Mouse (Mus musculus): ENCODE results near the gene Tmem136. TPM values are rescaled to one million over a fixed set of nuclear protein-coding genes. Genes with fewer than 3 reads are reported as not detected.
A peak's percentile ranks its signal among the peaks of the same experiment; 100 is the strongest.

The Tmem136 gene
- total and polyA plus RNA-seq, 2 experiments from 2014 or later: 4.9 to 8.0 TPM

GRCm38 (mm10) chr9:43145196-43145595 lies 28.8 kb upstream of the Tmem136 start:
- Histone ChIP-seq H3K27ac (ENCODE audit: low read depth, low read length) (no peak overlapping the region), H3K4me3 (ENCODE audit: low read depth, low read length) (no peak overlapping the region), H3K27me3 (ENCODE audit: insufficient read depth, low read length) (no peaks in the 10 kb centered on the region), H3K4me1 (ENCODE audit: insufficient read depth, low read length) (no peaks in the 10 kb centered on the region), H3K9me3 (ENCODE audit: low read length) (no peaks in the 10 kb centered on the region), H3K9ac (replicated peaks; ENCODE audit: low read length, poor library complexity, severe bottlenecking) (no peak overlapping the region), H3K36me3 (ENCODE audit: insufficient read depth, low read length) (no peaks in the 10 kb centered on the region), H3K4me2 (ENCODE audit: low read depth, low read length, poor library complexity, severe bottlenecking) (no peak overlapping the region)
- WGBS: 85% methylated on average over 4 of the region's 4 CpGs
- no peak for ATAC-seq (ENCODE audit: low FRiP score)
- DNase-seq (ENCODE audit: low spot score): no peak
- no peak for TF ChIP-seq CTCF (IDR thresholded peaks at IDR 0.05)

GRCm38 (mm10) chr9:43144206-43144810 lies 27.9 kb upstream of the Tmem136 start:
- H3K36me3 ChIP-seq (ENCODE audit: insufficient read depth, low read length): no peaks in the 10 kb centered on the region
- 72% methylated on average over 12 of the region's 12 CpGs for WGBS
- ATAC-seq (ENCODE audit: low FRiP score): no peak

GRCm38 (mm10) chr9:43141839-43142238 lies 25.5 kb upstream of the Tmem136 start:
- 11% methylated on average over 4 of the region's 4 CpGs for WGBS
- peak; percentile 97 for TF ChIP-seq CTCF (IDR thresholded peaks at IDR 0.05)
- Histone ChIP-seq H3K4me2 (ENCODE audit: low read depth, low read length, poor library complexity, severe bottlenecking) (no peak overlapping the region), H3K4me1 (ENCODE audit: insufficient read depth, low read length) (no peaks in the 10 kb centered on the region), H3K27me3 (ENCODE audit: insufficient read depth, low read length) (no peaks in the 10 kb centered on the region), H3K9me3 (ENCODE audit: low read length) (no peaks in the 10 kb centered on the region), H3K4me3 (ENCODE audit: low read depth, low read length) (no peak overlapping the region), H3K27ac (ENCODE audit: low read depth, low read length) (no peak overlapping the region), H3K36me3 (ENCODE audit: insufficient read depth, low read length) (no peaks in the 10 kb centered on the region), H3K9ac (replicated peaks; ENCODE audit: low read length, poor library complexity, severe bottlenecking) (no peak overlapping the region)
- DNase-seq (ENCODE audit: low spot score): peak; percentile 81
- no peak for ATAC-seq (ENCODE audit: low FRiP score)

More at GRCm38 (mm10) chr9:43144206-43144810, 27.9 kb upstream of the Tmem136 start:
- Histone ChIP-seq H3K4me2 (ENCODE audit: low read depth, low read length, poor library complexity, severe bottlenecking) (no peak overlapping the region), H3K9me3 (ENCODE audit: low read length) (no peaks in the 10 kb centered on the region), H3K4me1 (ENCODE audit: insufficient read depth, low read length) (no peaks in the 10 kb centered on the region), H3K4me3 (ENCODE audit: low read depth, low read length) (no peak overlapping the region), H3K9ac (replicated peaks; ENCODE audit: low read length, poor library complexity, severe bottlenecking) (no peak overlapping the region), H3K27ac (ENCODE audit: low read depth, low read length) (no peak overlapping the region), H3K27me3 (ENCODE audit: insufficient read depth, low read length) (no peaks in the 10 kb centered on the region)
- peak; percentile 57 for TF ChIP-seq CTCF (IDR thresholded peaks at IDR 0.05)
- peak; percentile 9 for DNase-seq (ENCODE audit: low spot score)

- TF ChIP-seq CTCF (IDR thresholded peaks at IDR 0.05): no peak
- no peak for DNase-seq (ENCODE audit: low spot score)
- no peak overlapping the region for H3K27ac ChIP-seq (ENCODE audit: low read depth, low read length)
- no peaks in the 10 kb centered on the region for H3K27me3 ChIP-seq (ENCODE audit: insufficient read depth, low read length)
- H3K4me3 ChIP-seq (ENCODE audit: low read depth, low read length): no peak overlapping the region
- no peak for ATAC-seq (ENCODE audit: low FRiP score)
- H3K36me3 ChIP-seq (ENCODE audit: insufficient read depth, low read length): no peaks in the 10 kb centered on the region
- 73% methylated on average over 3 of the region's 3 CpGs for WGBS
- no peak overlapping the region for H3K9ac ChIP-seq (replicated peaks; ENCODE audit: low read length, poor library complexity, severe bottlenecking)
- no peaks in the 10 kb centered on the region for H3K4me1 ChIP-seq (ENCODE audit: insufficient read depth, low read length)
- H3K4me2 ChIP-seq (ENCODE audit: low read depth, low read length, poor library complexity, severe bottlenecking): no peak overlapping the region
- no peaks in the 10 kb centered on the region for H3K9me3 ChIP-seq (ENCODE audit: low read length)
Measured at GRCm38 (mm10) chr9:43133525-43133924, 17.2 kb upstream of the Tmem136 start.

GRCm38 (mm10) chr9:43132380-43132779 lies 16.0 kb upstream of the Tmem136 start:
- no peak overlapping the region for H3K4me3 ChIP-seq (ENCODE audit: low read depth, low read length)
- no peak for TF ChIP-seq CTCF (IDR thresholded peaks at IDR 0.05)
- H3K36me3 ChIP-seq (ENCODE audit: insufficient read depth, low read length): no peaks in the 10 kb centered on the region
- DNase-seq (ENCODE audit: low spot score) (no peak), ATAC-seq (ENCODE audit: low FRiP score) (no peak)
- no peaks in the 10 kb centered on the region for H3K27me3 ChIP-seq (ENCODE audit: insufficient read depth, low read length)
- H3K9ac ChIP-seq (replicated peaks; ENCODE audit: low read length, poor library complexity, severe bottlenecking): no peak overlapping the region
- H3K9me3 ChIP-seq (ENCODE audit: low read length): no peaks in the 10 kb centered on the region
- no peak overlapping the region for H3K27ac ChIP-seq (ENCODE audit: low read depth, low read length)
- WGBS: 51% methylated on average over 4 of the region's 4 CpGs
- H3K4me1 ChIP-seq (ENCODE audit: insufficient read depth, low read length): no peaks in the 10 kb centered on the region
- no peak overlapping the region for H3K4me2 ChIP-seq (ENCODE audit: low read depth, low read length, poor library complexity, severe bottlenecking)

- no peak for TF ChIP-seq CTCF (IDR thresholded peaks at IDR 0.05)
- H3K36me3 ChIP-seq (ENCODE audit: insufficient read depth, low read length): no peaks in the 10 kb centered on the region
- no peak overlapping the region for H3K4me3 ChIP-seq (ENCODE audit: low read depth, low read length)
- DNase-seq (ENCODE audit: low spot score) (no peak), ATAC-seq (ENCODE audit: low FRiP score) (no peak)
- no peaks in the 10 kb centered on the region for H3K9me3 ChIP-seq (ENCODE audit: low read length)
- H3K9ac ChIP-seq (replicated peaks; ENCODE audit: low read length, poor library complexity, severe bottlenecking): no peak overlapping the region
- H3K4me2 ChIP-seq (ENCODE audit: low read depth, low read length, poor library complexity, severe bottlenecking): no peak overlapping the region
- 80% methylated on average over 5 of the region's 5 CpGs for WGBS
- H3K27me3 ChIP-seq (ENCODE audit: insufficient read depth, low read length): no peaks in the 10 kb centered on the region
- H3K27ac ChIP-seq (ENCODE audit: low read depth, low read length): no peak overlapping the region
- H3K4me1 ChIP-seq (ENCODE audit: insufficient read depth, low read length): no peaks in the 10 kb centered on the region
Measured at GRCm38 (mm10) chr9:43131940-43132339, 15.6 kb upstream of the Tmem136 start.

All from midbrain, postnatal 0 days (tissue).